Mouse (Mus musculus) ovary, postnatal 10 days (tissue): ENCODE measurements at regions not wholly inside any gene's neighbourhood (a gene's known extent, or its start where the extent isn't known, plus 50 kb on each side); places are given as distances from the start of the nearest gene placed in this dataset.

Source experiments
- DNase-seq: peaks from one replicate; pipeline ENCODE4 v3.0.0; 2022; ENCODE audit warnings: low spot score

DNA sequence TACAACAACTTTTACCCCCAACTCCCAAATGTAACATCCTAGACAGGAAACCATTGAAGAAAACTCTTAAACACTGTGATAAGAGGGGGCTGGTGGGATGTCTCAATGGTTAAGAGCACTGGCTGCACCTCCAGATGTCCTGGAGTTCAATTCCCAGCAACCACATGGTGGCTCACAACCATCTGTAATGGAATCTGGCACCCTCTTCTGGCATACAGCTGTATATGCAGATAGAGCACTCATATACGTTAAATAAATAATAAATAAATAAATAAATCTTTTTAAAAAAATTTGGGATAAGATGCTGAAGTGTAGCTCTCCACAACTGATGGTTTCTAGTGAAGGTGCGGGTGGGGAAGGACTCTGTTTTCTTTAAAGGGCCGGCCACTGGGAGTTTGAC is 69.3 kb downstream of the Kctd15 start:
- DNase-seq = no peak

DNA sequence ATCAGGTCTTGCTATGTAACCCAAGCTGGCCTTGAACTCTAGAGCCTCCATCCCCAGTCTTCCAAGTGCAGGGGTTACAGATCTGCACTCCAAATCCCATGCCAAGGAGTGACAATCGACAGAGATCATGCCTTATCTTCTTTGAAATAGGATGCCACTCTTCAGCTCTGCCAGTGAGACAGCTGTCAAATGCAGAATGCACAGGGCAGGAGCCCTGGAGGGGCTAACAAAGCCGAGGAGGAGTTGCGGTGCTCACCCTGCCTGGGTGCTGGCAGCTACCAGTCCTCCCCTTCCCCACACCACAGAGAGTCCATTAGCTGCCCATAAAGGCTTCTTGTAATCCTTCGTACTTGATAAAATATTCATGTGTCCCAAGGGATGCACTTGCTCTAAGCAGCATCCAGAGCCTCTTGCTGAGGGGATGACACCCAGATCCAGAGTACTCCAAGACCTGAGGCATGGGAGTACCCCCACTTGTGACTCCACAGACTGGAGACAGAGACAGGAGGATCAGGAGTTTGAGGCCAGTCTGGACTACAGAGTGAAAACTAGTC is 71.1 kb downstream of the Kctd15 start:
- no peak for DNase-seq

DNA sequence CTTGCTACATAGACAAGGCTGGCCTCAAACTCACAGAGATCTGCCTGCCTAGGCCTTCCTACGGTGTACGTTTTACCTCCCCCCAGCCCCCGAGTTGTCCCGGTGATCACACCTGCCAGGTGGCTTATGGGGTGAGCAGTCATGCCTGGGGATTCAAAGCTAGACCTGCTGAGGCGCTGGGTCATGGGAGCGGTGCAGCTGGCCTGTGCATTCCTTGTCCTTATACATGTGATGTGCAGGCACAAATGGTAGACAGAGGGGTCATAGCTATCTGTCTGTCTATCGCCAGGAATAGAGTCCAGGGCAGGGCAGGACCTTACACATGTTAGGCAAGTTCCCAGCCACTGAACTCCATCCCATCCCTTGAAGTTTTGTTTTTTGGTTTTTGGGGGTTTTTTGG is 71.7 kb downstream of the Kctd15 start:
- no peak for DNase-seq

DNA sequence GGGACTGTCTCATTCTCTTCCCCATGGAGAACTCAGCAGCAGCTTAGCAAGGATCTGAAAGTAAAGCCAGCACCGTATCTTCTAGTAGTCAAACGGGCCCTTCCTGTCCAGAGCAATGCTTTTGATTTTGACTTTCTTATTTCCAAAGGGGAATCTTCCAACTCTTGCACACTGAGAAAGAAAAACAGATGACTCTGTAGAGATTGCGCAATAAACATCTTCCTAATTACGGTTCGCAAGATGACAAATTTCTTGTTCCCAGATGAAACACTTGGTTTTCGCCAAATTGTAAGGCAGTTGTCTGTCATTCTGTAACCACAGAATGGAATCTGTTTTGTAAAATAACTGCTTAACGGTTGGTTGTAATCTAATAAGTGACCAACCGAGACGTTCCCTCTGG is 75.7 kb downstream of the Kctd15 start:
- DNase-seq = no peak

DNA sequence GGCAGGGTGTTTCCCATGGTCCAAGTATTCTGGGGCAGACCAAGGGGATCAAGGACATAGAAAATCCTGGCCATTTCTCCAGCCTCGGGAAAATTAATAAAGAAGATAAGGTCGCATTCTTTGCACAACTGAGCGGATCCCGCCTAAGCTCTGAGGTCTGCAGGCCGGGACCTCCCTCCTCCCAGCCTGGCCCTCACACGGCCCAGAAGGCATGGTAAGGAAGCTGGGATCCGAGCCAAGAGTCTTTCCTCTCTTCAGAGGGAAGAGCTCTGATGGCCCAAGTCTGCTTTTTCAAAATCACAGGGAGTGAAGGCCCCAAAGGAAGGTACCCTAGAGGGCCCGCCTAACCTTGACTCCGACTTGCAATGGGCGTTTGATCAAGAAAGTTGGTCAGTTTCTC is 85.2 kb downstream of the Kctd15 start:
- DNase-seq = no peak

DNA sequence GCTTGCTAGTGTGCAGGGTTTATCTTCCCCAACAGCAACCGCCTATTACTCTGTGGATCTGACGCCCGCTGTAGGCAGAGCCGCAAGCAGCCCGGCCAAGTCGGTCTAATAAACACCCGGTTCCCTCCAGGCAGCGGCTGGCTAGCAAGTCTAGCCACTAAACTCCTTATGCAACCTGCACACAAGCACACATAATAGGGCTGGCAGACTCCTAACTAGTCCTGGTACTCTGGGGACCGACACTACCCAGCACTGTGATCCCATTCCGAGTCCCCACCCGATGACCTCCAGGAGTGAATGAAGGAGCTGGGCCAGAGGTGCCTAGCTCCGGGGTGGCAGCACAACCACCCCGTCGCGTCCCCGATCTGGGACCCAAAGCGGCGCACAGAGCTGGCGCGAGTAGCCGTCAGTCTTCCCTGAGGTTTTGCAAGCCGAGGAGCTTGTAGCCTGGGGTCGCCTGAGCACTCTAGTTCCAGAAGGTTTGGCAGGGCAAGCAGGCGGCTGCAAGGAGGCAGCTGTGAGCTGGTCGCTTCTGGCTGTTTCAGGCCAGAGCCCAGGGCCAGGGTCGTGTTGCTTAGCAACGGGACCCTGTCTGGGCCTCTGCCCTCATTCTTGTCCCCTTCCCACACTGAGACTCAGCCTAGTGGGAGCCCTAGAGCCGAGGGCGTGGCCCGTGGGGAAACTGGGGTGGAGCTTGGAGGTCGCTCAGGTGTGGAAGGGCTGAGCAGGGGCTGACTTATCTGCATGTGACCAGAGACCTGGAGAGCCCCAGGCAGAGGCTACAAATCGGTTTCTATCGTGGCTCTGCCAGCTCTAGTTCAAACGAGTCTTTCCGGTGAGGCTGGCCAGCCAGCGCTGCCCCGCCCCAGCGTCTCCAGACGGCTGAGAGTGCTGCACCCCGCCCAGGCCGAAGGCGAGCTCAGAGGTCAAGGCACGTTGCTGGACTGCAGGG is 86.1 kb downstream of the Kctd15 start:
- DNase-seq = peak; percentile 14

DNA sequence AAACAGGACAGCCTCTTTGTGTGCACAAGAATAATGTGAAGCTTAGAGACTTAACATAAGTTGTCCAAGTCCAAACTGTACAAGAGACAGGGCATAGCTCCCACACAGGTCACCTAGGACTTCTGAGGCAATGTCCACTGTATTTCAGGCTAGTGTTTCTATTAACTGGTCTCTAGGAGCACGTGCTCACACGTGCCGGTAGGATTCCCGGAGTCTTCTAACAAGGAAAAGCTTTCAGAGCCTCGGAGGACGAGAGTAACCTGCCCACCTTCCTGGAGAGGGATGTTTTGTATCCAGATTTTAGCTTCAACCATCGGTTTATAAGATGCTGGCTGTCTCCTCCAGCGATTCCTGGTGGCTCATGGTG is 86.8 kb downstream of the Kctd15 start:
- DNase-seq = no peak

DNA sequence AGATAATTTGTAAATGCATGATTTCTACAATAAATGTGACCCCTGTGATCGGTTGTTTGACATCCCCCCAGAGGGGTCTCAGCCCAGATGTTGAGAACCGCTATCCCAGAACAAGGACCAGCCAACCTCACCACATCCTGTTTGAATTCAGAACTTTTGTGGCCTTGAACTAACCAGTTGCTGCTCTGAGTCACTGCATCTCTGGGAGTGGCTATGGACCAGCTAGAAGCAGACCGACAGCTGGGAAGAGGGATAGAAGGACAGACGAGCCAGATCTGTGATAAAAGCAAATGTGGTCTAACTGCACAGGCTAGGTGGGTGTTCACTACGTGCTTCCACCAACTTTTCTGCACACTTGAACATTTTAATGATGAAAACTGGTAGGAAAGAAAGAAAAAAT is 89.0 kb downstream of the Kctd15 start:
- no peak for DNase-seq

DNA sequence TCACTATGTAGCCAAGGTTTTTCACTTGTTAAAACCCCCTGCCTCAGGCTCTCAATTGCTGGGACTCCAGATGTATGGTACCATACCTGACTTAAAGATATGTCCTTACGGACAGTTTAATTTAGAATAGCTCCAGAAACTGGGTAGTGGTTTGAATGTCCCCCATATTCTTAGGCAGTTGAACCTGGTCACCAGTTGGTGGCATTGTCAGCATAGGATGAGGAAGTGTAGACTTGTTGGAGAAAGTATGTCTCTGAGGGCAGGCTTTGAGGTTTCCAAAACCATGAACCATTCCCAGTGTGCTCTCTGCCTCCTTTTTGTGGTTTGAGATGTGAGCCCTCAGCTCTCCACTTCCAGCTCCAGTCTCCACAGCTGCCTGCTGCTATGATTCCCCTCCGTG is 94.4 kb downstream of the Kctd15 start:
- no peak for DNase-seq

DNA sequence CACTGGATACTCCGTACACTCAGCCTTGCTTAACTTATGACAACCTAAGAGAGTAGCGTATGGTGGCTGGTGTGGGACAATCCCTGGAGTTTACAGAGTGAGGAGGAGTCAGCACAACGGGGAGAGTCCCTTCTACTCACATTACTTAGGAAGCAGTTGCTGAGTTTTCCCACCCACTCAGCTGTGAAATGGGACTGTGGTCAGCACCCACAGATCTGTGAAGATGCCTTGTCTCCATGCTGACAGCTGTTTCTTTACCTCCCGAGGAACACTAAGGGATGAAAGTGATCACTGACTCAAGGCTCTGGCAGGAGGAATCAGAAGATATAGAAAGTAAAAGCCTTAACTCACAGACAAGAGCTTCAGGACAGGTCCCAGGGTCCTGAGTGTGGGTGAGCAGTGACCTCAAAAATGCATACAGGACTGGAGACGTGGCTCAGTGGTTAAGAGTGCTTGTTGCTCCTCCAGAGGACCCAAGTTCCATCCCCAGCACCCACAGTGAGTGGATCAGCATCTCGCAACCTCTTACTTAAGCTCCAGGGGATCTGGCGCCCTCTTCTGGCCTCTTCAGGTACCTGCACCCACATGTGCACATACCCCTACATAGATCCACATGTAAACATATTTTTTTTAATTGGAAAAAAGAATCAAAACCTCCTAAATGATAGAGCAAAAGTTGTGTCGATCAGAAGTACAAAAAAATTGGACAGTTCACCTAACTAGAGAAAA is 97.8 kb downstream of the Kctd15 start:
- no peak for DNase-seq

DNA sequence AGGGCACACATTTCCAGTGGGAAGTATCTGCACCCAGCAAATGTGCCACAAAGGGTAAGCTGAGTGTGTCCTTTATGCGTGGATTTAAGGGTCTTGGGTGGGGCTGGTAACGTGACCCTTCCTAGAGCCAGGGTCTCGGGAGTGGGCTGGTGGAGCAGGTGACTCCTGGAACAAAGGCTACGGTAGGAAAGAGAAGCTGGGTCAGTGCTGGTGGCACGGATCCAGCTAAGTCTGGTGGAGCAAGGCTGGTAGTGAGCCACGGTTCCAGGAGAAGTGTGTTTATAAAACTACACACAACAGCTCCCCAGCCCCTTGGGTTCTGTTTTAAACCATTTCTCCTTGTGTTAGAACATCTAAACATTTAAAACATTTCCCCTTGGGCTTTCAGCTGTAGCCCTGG is 101.3 kb downstream of the Kctd15 start:
- DNase-seq = no peak

DNA sequence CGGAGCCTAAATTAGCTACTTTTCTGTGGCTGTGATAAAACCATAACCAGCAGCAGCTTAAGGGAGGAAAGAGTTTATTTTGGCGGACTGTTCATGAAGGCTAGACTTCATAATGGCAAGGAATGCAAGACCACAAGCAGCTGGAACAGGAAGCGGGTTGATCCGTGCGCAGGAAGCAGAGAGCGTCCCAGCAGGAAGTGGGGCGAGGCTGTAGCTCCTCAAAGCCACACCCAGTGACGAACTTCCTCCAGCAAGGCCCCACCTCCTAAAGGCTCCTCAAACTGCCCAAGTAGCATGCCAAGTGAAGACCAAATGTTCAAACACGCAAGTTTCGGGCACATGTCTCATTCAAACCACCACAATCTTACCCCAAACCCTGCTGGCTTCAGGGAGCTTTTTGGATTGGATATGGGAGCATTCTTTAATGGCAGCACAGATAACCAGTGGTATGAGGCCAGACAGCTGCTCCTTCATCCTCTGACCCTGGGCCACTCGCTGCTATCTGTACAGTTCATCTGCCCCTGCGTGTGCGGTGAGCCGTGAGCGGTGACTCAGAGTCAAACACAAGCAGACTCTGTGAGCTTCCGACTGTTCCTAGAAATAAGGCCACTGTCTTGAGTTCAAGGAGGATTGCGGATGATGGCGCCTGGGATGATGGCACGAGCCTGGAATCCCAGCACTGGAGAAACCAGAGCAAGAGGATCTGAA is 109.8 kb downstream of the Kctd15 start:
- DNase-seq = no peak

DNA sequence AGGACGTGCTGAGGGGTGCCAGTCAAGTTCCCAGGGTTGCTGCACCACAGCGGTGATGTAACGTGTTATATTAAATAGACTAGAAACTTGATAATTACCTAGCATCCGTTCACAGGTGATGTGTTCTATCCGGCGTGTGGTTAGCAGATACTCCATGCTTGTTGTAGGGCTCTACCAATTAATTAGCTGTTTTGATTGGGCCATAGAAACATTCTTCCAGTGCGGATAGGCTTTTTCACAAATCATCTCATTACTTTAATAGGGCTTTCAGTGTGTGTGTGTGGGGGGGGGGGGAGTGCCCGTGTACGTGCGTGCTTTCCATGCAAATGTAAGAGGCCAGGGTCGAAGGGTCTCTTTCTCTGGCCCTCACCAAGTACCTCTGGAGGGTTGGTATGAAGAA is 110.6 kb downstream of the Kctd15 start:
- DNase-seq = no peak

DNA sequence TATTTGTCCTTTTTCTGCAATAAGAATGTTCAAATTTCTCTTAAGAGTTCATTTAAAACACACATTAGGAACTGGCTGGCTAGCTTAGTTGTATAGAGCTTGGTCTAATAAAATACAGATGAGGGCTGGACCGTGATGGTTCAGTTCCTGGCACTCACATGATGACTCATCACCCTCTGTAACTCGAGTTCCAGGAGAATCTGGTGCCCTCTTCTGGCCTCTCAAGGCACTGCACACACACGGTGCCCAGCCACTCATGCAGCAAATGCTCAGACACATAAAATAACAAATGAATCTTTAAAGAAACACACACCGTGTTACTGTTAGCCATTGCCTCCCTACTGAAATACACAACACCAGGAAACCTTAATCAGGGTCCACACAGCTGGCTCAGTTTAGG is 114.6 kb downstream of the Kctd15 start:
- no peak for DNase-seq

DNA sequence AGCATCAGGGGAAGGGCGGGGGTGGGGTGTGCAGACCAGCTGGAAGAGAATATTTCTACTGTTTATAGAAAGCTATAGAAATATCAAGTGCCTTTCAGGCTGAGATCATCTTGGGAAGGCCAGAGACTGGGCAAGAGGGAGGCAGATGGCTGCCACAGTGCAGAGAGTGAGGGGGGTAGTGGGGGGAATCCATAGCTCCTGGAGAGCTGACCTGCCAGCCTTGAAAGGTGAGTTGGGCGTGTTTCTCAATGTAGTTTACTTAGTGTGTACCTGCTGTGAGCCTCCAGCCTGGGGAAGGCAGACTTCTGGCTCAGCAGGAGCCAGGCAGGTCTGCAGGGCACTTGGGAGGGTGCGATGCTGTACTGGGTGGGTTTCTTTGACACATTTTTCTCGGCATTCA is 115.5 kb downstream of the Kctd15 start:
- no peak for DNase-seq

DNA sequence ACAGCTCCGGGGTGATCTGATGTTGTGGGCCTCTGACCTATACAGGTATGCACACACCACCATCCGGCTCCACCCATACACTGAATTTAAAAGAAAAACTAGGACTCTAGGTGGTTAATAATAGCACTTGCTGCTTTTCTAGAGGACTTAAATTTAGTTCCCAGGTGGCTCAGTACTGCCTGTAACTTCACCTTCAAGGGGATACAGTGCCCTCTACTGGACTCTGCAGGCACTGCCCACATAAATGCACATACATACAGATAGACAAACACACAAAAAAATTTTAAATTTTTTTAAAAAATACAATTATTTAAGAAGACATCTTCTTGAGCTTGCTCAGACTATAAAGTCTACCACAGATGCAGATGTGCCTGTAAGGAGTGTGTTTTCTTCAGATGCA is 116.7 kb downstream of the Kctd15 start:
- DNase-seq = no peak

DNA sequence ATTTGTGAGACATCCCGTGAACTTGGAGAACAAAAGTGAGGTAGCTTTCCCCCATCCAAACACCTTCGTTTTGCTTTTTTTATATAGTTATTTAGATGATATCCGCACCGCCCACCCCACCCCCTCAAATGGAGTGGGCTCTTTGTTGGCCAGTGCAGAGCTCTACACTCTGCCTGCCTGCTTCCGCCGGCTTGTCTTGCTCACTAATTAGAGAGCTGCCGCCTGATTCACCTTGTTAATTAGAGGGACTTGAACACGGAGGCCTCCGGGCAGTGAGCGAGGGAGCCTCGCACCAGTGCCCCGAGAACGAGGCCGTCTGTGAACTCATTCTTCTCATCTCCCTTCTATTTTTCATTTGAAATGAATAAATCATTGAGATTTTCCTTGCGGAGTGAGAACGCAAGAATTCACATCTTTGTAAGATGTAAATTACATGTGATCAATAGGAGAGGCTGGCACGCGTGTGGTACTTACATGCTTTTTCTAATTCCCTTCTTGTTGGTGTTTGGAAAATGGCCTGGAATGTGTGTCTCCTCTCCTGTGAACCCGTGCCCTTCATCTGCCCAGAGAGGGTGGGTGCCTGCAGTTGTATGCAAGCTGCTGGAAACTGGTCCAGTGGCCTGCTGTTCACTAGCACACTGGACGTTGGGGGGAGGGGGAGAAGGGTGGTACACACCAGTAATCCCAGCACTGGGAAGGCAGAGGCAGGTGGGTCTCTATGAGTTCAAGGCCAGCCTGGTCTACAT is 118.0 kb downstream of the Kctd15 start:
- DNase-seq = no peak

DNA sequence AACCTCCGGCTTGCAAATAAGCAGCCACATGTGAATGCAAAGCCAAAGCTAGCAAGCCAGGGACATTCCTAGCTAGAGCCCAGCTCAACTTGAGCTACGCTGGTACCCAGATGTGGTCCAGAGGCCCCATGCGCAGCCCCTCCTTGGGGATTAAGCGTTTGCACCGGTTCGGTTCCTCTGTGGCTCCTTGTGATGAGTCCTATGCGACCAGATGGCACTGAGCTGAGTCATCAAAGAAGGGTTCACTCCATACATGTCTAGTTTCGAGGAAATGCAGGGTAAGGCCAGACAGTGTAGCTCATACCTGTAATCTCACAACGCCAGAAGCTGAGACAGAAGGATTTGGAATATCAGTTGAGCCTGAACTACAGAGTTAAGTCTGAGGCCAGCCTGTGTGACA is 119.4 kb downstream of the Kctd15 start:
- no peak for DNase-seq

DNA sequence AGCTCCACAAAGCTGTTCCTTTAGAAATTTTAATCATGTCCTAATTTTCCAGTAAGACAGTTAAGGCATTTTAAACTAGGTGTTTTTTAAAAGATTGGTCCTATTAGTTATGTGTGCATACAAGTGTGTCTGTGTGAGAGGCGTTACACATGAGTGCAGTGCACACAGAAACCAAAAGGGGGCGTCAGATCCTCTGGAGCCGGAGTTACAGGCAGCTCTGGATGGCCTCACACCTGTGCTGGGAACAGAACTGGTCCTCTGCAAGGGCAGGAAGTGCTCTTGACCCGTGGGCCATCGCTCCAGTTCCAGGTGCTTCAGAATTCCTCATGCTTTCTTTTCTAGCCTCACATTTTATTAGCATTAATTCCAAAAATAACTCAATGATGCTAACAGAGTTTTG is 122.3 kb downstream of the Kctd15 start:
- no peak for DNase-seq

DNA sequence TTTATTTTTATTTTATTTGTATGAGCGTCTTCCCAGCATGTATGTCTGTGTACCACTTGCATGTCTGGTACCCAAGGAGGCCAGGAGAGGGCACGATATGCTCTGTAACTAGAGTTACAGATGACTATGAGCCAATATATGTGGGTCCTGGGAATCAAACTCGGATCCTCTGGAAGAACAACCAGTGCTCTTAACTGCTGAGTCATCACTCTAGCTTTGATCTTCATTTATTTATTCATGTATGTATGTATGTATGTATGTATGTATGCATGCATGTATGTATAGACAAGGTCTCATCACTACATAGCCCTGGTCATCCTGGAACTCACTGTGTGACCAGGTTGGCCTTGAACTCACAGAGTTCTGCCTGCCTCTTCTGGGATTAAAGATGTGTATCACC is 124.9 kb downstream of the Kctd15 start:
- no peak for DNase-seq

DNA sequence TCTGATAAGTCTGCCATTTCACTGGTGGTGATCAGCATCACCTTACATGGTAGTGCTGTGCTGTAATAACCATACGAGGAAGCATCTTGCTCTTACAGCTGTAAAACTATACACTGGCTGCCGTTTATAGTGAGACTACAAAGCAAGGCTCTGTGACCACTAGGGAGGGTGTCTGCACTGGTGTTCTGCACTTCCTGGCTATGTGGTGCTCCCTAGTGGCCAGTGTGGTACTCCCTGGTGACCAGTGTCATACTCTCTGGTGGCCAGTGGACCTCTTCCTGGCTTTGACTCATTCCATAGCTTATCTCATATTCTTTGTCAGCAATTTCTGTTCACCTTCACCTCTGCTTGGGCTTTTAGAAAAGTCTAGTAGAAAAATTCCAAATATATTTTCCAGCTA is 114.7 kb upstream of the Lsm14a start:
- no peak for DNase-seq

DNA sequence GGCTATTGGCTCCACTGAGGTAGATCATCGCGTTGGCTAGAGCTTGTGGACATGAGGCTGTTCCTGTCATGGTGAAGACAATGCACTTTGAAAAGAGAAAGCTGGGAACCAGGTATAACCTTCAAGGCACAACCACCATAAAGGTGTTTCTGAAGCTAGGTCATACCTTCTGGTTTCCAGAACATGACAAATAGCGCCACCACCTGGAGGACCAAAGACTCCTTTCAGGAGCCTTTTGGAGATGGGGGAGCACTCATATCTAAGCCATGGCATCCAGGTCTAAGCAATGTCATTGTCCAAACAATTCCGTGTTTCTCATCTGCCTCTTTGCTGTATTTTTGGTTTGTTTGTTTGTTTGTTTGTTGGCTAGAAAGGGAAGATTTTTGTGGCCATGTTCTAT is 113.7 kb upstream of the Lsm14a start:
- no peak for DNase-seq
